Mouse (Mus musculus) left cerebral cortex, adult 9 months (tissue): ENCODE data around the gene Cxcl2.
A peak's percentile ranks its signal among the peaks of the same experiment; 100 is the strongest.

Source experiments
- DNase-seq, 2 experiments: peaks; one replicate each; pipeline ENCODE4 v3.0.0; 2022; ENCODE audit warnings: low spot score in 2 of 2

The Cxcl2 gene

GRCm38 (mm10) chr5:90894231-90894630 is 9.4 kb upstream of the Cxcl2 start:
- no peak for DNase-seq

GRCm38 (mm10) chr5:90897429-90897828 is 6.2 kb upstream of the Cxcl2 start:
- no peak for DNase-seq

- no peak for DNase-seq
Measured at GRCm38 (mm10) chr5:90899308-90899707, 4.4 kb upstream of the Cxcl2 start.

- DNase-seq, result no peak
Measured at GRCm38 (mm10) chr5:90900147-90900546, 3.5 kb upstream of the Cxcl2 start.

GRCm38 (mm10) chr5:90900688-90901087 is 3.0 kb upstream of the Cxcl2 start:
- no peak for DNase-seq

- no peak for DNase-seq
Measured at GRCm38 (mm10) chr5:90902380-90903260, 1.1 kb upstream of the Cxcl2 start.

- peak in 1 of 2 experiments; percentile 73 for DNase-seq
Measured at GRCm38 (mm10) chr5:90908983-90909382, 5.3 kb downstream of the Cxcl2 start.

- no peak for DNase-seq
Measured at GRCm38 (mm10) chr5:90919495-90919894, 15.8 kb downstream of the Cxcl2 start.

GRCm38 (mm10) chr5:90922958-90923357 is 19.3 kb downstream of the Cxcl2 start:
- DNase-seq, result no peak

- no peak for DNase-seq
Measured at GRCm38 (mm10) chr5:90930546-90930945, 26.9 kb downstream of the Cxcl2 start.

GRCm38 (mm10) chr5:90930971-90931851 is 27.5 kb downstream of the Cxcl2 start, which contains the start of gene Mthfd2l:
Gene Mthfd2l, plus strand, starts transcription at chr5:90931117.
- peak in 1 of 2 experiments; percentile 65 for DNase-seq

- DNase-seq, result no peak
Measured at GRCm38 (mm10) chr5:90931911-90932310, 28.2 kb downstream of the Cxcl2 start.

- no peak for DNase-seq
Measured at GRCm38 (mm10) chr5:90936706-90937105, 33.0 kb downstream of the Cxcl2 start.

- DNase-seq, result no peak
Measured at GRCm38 (mm10) chr5:90945453-90945852, 41.8 kb downstream of the Cxcl2 start.

GRCm38 (mm10) chr5:90949499-90949898 is 45.8 kb downstream of the Cxcl2 start:
- DNase-seq, result no peak

GRCm38 (mm10) chr5:90951475-90951874 is 47.8 kb downstream of the Cxcl2 start:
- DNase-seq, result peak; percentile 14 to 74

GRCm38 (mm10) chr5:90952731-90953481 is 49.2 kb downstream of the Cxcl2 start:
- no peak for DNase-seq
